Mouse (Mus musculus): ENCODE measurements around the gene Mrpl58.
A peak's percentile ranks its signal among the peaks of the same experiment; 100 is the strongest.

Gene Mrpl58

GRCm38 (mm10) chr11:115403338-115404124 is at the start of gene Mrpl58:
Gene Mrpl58, plus strand, starts transcription at chr11:115403752.
- DNase-seq: peak; percentile 89

- DNase-seq: peak; percentile 64
These were observed 49.4 kb upstream of the Mrpl58 start for GRCm38 (mm10) chr11:115354183-115354582.

- DNase-seq: peak; percentile 80
These were observed 45.1 kb upstream of the Mrpl58 start for GRCm38 (mm10) chr11:115358468-115358867.

GRCm38 (mm10) chr11:115359293-115359692 is 44.3 kb upstream of the Mrpl58 start:
- no peak for DNase-seq

DNA sequence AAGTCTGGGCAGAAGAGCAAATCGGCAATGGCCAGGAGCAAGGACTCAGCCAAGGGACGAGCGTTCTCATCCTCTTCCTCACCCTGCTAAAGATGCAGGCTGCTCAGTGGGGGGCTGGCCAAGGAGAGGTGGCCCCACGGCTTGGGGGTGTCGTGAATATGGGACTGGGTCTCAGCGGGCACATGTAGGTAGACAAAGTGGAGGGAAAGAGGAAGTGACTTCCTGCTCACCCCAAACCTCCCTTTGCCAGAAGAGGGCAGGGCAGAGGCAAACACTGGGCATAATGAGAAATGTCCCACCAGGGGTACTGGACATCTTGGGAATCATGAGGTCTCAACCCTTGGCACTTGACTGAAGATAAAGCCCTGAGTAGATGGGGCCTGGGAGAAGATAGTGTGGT is 43.8 kb upstream of the Mrpl58 start:
- peak; percentile 63 for DNase-seq

- DNase-seq: no peak
These were observed 39.4 kb upstream of the Mrpl58 start for GRCm38 (mm10) chr11:115364136-115364535.

DNA sequence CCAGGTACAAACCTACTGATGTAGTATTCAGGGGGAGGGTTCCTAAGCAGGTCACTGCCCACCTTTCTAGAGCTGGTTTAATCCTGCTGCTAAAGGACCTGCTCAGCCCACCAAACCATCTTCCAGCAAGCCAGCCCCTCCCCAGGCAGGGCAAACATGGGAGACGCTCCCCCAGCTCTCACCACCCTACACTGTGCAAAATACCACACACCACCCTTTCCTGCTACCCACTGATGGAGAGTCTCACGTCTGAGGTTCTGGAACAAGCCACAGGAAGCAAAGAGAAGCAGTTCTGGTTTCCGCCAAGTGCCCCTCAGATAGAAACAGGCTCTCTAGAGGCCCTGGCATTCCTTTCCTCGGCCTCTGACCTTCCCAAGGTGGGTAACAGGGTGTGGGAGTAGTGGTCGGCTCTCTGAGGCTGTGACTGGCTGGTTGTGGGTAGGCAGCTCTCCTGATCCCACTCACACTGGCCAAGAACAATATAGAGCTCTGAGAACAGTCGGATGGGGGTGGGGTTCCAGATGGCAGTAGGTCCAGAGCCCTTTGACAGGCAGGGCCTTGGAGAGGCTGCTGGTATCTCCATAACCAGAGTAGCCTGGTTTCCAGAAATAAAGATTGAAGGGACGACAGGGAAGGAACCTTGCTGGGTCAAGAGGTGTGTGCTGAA is 37.4 kb upstream of the Mrpl58 start:
- DNase-seq: no peak

GRCm38 (mm10) chr11:115366706-115367394 is 36.7 kb upstream of the Mrpl58 start:
- DNase-seq: peak; percentile 36

- peak; percentile 93 for DNase-seq
These were observed 36.1 kb upstream of the Mrpl58 start, which contains the start of gene Hid1 for GRCm38 (mm10) chr11:115367395-115367944. Gene Hid1, minus strand, starts transcription at chr11:115367756.

- DNase-seq: no peak
These were observed 33.2 kb upstream of the Mrpl58 start for GRCm38 (mm10) chr11:115370368-115370767.

DNA sequence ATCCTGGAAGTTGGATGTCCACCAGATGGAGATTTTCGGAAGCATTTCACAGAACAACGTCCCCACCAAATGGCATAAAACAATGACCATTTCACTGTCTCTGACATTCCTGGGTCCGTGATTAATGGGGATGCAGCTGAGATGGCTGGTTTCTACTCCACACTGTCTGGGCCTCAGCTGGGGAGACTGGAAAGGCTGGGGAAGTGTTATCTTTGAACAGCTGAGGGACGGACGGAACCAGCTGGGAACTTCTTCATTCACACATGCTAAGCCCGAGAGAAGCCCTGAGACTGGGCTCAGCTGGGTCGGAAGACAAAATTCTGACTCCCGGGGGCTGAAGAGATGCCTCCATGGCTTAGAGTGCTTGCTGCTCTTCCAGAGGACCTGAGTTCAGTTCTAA is 32.2 kb upstream of the Mrpl58 start:
- DNase-seq: no peak

DNA sequence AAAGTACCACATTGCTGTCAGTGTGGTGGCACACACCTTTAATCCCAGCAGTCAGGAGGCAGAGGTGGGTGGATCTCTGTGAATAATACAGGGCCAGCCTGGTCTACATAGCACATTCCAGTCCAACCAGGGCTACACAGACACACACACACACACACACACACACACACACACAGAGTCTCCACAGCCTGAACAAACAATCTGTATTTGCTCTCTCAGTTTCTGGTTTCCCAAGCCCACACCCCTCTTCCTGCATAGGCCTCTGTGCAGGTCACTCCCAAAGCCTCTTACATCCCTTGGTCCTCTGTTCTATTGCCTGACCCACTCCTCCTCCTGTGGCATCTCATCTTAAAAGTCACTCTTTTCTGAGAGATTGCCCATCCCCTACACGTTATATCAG is 31.5 kb upstream of the Mrpl58 start:
- no peak for DNase-seq

DNA sequence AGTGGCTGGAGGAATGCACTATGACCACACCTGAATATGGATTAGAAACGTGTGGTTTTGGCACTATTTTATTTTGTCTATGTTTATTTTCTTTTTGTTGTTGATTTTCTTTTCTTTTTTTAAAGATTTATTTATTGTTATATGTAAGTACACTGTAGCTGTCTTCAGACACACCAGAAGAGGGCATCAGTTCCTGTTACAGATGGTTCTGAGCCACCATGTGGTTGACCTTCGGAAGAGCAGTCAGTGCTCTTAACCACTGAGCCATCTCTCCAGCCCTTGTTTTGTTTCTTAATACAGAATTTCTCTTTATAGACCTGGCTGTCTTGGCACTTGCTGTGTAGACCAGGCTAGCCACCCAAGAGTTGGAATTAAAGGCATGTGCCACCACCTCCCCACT is 30.8 kb upstream of the Mrpl58 start:
- no peak for DNase-seq

DNA sequence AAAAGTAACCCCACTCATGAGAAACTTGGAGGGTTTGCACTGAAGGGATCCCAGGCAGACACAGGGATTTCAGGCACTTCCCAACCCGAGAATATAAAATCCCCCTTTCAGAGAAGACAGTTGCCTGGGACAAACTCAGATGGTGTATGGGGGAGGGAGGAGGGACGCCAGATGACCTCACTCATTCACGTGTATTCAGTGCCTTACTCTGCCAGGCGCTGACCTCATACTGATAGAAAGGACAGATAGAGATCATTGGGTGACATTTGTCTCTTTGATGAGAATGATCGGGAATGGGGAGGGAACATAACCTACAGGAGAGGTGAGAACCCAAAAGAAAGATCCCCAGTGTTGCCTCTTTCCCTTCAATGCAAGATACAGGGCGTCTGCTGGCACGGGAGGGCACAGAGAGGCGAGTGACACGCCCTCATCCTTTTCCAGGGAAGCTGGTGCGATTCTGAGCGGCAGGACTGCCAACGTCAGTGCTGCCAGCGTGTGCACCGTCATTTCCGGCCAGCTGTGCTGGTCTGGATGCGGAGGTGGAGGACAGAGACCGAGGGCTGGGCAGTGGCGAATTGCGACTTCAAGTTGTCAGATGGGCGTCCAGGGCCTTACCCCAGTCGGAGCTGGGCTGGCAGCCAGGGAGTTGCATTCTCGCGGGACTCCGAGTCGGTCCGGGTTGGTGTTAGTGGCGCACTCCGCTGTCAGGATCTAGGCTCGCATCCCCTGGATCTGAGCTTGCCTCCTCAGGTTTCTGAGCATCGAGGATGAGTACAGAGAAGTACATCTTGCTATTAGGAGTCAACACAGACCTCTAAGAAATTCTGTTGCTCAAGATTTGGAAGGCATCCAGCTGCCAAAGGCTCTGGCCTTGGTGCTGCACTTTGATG is 29.5 kb upstream of the Mrpl58 start:
- DNase-seq: no peak

DNA sequence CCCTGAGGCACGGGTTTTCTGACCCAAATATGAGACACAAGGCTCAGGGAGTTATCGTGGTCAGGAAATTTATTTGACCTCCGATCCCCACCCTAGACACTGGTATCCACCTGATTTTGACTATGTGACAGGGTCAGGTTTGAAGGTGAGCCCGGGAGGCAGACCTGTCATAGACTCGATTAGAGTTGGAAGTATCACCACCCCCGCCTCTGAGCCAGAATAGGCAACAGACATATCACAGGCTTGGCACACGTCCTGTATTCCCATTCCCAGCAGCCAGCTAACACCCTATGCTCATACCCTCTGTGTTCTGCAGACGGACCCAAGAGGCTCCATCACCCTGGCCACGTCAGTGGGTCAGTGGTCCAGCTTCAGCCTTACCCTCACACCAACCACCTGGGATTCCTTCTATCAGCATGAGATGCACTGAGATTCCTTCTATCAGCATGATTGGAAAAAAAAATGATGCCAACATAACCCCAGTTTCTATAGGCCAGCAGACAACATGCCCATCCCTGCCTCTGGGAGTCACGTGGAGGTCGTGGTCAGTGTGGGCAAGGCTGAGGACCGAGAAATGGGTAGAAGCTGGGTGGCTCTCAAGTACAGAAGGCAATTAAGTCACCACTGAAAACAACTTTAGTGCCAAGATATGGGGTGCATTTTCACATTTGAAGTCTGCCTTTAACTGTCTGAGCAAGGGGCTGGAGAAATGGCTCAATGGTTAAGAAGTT is 28.7 kb upstream of the Mrpl58 start:
- no peak for DNase-seq

DNA sequence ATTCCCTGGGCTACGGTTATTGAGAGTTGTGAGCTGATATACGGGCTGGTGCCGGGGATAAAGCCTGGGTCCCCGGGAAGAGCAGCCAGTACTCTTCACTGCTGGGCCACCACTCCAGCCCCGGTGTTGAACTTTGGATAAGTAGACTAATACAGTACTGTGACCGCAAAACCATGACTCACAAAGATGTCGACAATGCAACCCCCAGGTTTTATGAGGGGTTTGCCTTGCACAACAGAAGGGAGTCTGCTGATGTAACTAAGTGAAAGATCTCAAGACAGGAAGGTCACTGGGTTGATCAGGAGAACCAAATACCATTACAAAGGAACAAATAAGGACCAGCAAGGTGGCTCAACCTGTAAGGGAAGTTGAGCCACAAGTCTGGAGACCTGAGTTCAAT is 26.8 kb upstream of the Mrpl58 start:
- no peak for DNase-seq

- no peak for DNase-seq
These were observed 26.3 kb upstream of the Mrpl58 start for GRCm38 (mm10) chr11:115377254-115377653.

DNA sequence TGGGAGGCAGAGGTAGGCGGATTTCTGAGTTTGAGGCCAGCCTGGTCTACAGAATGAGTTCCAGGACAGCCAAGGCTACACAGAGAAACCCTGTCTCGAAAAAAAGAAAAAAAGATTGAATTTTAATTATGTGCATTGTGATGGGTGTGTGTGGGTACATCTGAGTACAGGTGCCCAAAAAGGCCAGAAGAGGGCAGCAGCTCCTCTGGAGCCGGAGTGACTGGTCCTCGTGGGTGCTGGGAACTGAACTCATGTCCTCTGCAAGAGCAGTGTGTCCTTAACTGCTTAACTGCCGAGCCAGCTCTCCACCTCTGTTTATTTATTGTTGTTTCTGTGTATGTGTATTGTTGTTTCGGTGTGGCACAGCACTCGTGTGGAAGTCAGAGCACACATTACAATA is 25.7 kb upstream of the Mrpl58 start:
- DNase-seq: no peak

DNA sequence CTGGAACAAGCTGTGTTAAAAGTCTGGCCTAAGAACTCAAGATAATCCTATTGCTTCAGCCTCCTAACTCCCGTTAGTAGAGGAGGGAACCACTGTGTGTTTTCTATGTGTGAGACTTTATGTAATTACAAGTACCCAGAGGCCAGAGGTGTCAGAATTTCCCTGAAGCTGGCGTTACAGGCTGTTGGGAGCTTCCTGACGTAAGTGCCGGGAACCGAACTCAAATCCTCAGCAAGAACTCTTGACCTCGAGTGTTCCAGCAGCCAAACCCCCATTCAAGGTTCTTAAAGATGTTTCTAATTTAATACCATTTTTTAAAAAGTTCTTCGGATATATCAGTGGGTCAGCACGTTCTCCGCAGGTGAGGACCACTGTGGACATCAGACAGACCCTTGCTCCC is 22.3 kb upstream of the Mrpl58 start:
- DNase-seq: no peak

DNA sequence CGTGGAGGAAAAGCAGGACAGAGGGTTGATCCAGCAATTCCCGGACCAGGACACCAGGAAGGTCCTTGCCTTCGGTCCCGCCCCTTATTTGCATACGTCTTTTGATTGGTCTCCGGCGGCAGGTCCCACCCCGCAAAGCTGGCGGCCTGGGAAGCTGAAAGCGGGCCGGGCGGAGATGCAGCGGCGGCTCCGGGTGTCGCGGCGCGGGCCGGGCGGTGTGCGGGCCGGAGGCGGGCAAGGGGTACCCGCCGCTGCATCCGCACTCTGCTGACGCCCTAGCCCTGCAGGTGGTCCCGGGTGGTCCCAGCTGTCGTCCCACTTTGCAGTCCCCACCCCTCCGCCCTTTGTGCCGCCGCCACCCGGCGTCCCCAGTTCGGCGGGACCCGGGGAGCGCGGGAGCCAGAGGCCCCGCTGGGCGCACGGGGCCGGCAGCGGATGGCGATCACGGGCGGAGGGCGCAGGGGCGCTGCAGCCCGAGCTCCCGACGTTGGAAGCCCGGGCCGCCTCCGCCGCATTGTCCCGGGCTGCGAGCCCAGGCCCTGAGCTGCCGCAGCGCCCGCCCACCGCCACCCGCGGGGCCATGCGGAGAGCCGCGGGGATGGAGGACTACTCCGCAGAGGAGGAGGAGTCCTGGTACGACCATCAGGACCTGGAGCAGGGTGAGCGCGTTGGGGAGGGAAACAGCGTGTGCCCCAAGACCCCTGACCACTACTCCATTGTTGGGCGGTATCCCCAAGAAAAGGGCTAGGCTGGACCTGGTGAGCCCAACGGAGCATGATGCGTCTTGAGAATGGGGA is 21.6 kb upstream of the Mrpl58 start, which contains the start of gene Cdr2l:
Gene Cdr2l, plus strand, starts transcription at position 174 of the 797 bp plus-strand sequence.
- DNase-seq: peak; percentile 61

DNA sequence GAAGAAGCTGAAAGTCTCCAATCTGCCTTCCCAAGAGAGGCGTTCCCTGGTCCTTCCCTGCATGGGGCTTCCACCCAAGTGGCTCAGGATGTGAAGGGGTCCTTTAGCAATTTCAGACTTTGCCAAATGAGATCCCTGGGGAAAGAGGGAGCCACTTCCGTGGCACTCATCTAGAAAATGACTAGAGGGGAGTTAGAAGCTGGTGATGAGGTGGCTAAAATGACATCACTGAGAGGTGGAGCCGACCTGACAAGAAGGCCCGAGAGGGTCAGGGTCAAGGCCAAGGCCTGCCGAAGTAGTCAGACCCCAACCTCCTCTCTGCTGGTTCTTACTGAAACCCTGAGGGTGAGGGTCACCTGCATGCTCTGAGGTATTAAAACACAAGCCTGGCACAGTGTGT is 20.7 kb upstream of the Mrpl58 start:
- no peak for DNase-seq

Measured in thymus, postnatal 25 days (tissue).